Mouse (Mus musculus) spleen, adult 2 months (tissue): ENCODE data around the gene Cd79b.

Source experiments
- CTCF ChIP-seq: fragments of 200-500 bp; IDR thresholded peaks from 2 replicates; pipeline ENCODE4 v1.5.1; 2011; ENCODE audit warnings: mild to moderate bottlenecking, inconsistent platforms; ENCODE audit not compliant: insufficient read depth, insufficient read length, insufficient replicate concordance; ENCODE audit errors: extremely low read depth
- POLR2A ChIP-seq: fragments of 200-500 bp; IDR thresholded peaks from 2 replicates; pipeline ENCODE4 v1.6.1; 2011; ENCODE audit warnings: low read depth, low read length, inconsistent platforms

DNA sequence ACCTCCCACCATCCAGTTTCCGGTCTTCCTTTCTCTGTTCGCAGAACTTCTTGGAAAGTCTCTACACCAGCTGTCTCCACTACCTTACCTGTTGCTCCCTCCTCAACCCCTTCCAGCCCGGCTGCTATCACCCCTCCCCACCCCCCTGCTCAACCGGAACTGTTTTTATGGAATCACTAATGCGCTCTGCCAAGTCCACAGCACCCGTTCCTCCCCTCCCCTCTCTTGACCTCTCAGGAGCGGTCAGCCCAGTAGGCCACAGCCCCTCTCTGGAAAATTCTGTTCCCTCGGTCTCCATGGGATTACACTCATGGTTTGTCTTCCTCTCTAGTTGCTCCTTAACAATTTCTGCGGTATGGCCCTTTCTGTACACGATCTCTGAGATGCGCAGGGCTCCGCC, 38.6 kb upstream of the Cd79b start, which contains the start of gene Scn4a:
- TF ChIP-seq CTCF (no peak), POLR2A (no peak)
